Mouse (Mus musculus) intestine, embryonic 16.5 days (tissue): ENCODE data around the gene Acvr2a. TPM values are rescaled to one million over a fixed set of nuclear protein-coding genes. Genes with fewer than 3 reads are reported as not detected.
"Not testable (repeated sequence)": the region's sequence is repeated elsewhere in the genome, so short reads cannot be mapped to it uniquely, and the experiment has no call there.

Source experiments
- ATAC-seq: fragments of 200-750 bp; cut with Nextera tagmentation; 2 replicates; pipeline ENCODE4 v1.8.0; 2017; ENCODE audit warnings: moderate TSS enrichment, moderate library complexity
- H3K27ac ChIP-seq: fragments of 300-500 bp; sonication (generic); 2 replicates; pipeline ENCODE4 v1.5.1; 2014; ENCODE audit warnings: mild to moderate bottlenecking, low read length
- H3K27me3 ChIP-seq: fragments of 300-500 bp; sonication (generic); replicated peaks from 2 replicates; pipeline ENCODE4 v1.6.1; 2014; ENCODE audit warnings: low read length, control low read depth, mixed read lengths; ENCODE audit not compliant: control insufficient read depth, insufficient read depth
- H3K36me3 ChIP-seq: fragments of 300-500 bp; sonication (generic); 2 replicates; pipeline ENCODE4 v1.6.1; 2014; ENCODE audit warnings: low read length, control low read depth; ENCODE audit not compliant: control insufficient read depth, insufficient read depth
- H3K4me1 ChIP-seq: fragments of 300-500 bp; sonication (generic); 2 replicates; pipeline ENCODE4 v1.6.1; 2014; ENCODE audit warnings: low read length, control low read depth, mixed read lengths; ENCODE audit not compliant: control insufficient read depth, insufficient read depth
- H3K4me2 ChIP-seq: fragments of 300-500 bp; sonication (generic); 2 replicates; pipeline ENCODE4 v1.6.1; 2014; ENCODE audit warnings: low read depth, low read length, control low read depth
- H3K4me3 ChIP-seq: fragments of 300-500 bp; sonication (generic); 2 replicates; pipeline ENCODE4 v1.5.1; 2014; ENCODE audit warnings: mild to moderate bottlenecking, low read length
- H3K9ac ChIP-seq: fragments of 300-500 bp; sonication (generic); 2 replicates; pipeline ENCODE4 v1.6.1; 2014; ENCODE audit warnings: low read depth, low read length
- H3K9me3 ChIP-seq: fragments of 300-500 bp; sonication (generic); 2 replicates; pipeline ENCODE4 v1.6.1; 2016; ENCODE audit warnings: low read length, control low read depth; ENCODE audit not compliant: control insufficient read depth
- WGBS: fragments of 180-500 bp; shearing (Covaris S2); extraction: QIAGEN DNeasy Blood & Tissue Kit; methylation state at CpG from one replicate; pipeline ENCODE4 v1.1.7; 2014; 5-methylcytosine and 5-hydroxymethylcytosine counted together
- polyA plus RNA-seq: library from polyadenylated mRNA; unstranded; fragments of >200 nt; fragmentation: Nextera tagmentation; extraction: Ambion mirVana; gene quantifications from 2 replicates; pipeline ENCODE4 v1.2.1, GENCODE M21; 2015

Gene Acvr2a
- polyA plus RNA-seq, 1 experiment from 2014 or later: 10.9 TPM

GRCm38 (mm10) chr2:48846689-48847398, 32.9 kb downstream of the Acvr2a start:
- no peaks in the 10 kb centered on the region; the same call in 1 of the 2 replicates for H3K4me1 ChIP-seq
- no peak for ATAC-seq
- no peaks in the 10 kb centered on the region for H3K27me3 ChIP-seq
- no peak overlapping the region for H3K27ac ChIP-seq
- no peaks in the 10 kb centered on the region for H3K9me3 ChIP-seq
- H3K9ac ChIP-seq: no peak overlapping the region
- no peak overlapping the region for H3K4me3 ChIP-seq
- H3K36me3 ChIP-seq: no peaks in the 10 kb centered on the region
- 49% methylated on average over 2 of the region's 2 CpGs for WGBS
- no peak overlapping the region for H3K4me2 ChIP-seq

GRCm38 (mm10) chr2:48865596-48865995, 51.7 kb downstream of the Acvr2a start:
- H3K4me1 ChIP-seq, H3K27me3 ChIP-seq, H3K4me2 ChIP-seq, H3K27ac ChIP-seq, H3K9me3 ChIP-seq, ATAC-seq, H3K36me3 ChIP-seq, H3K9ac ChIP-seq, H3K4me3 ChIP-seq: not testable (repeated sequence)
- WGBS: 94% methylated on average over 6 of the region's 6 CpGs

- H3K4me2 ChIP-seq: no peak overlapping the region
- no peaks in the 10 kb centered on the region for H3K36me3 ChIP-seq
- H3K9ac ChIP-seq: no peak overlapping the region
- H3K4me1 ChIP-seq: no peaks in the 10 kb centered on the region
- no peaks in the 10 kb centered on the region for H3K9me3 ChIP-seq
- no peak for ATAC-seq
- WGBS: 77% methylated on average over 5 of the region's 5 CpGs
- H3K4me3 ChIP-seq: no peak overlapping the region
- H3K27me3 ChIP-seq: no peaks in the 10 kb centered on the region
- H3K27ac ChIP-seq: no peak overlapping the region
Measured at GRCm38 (mm10) chr2:48868199-48868913, 54.4 kb downstream of the Acvr2a start.

- no peak overlapping the region for H3K9ac ChIP-seq
- no peak overlapping the region for H3K4me2 ChIP-seq
- no peak overlapping the region for H3K27ac ChIP-seq
- peak; percentile 71 for ATAC-seq
- no peak overlapping the region for H3K4me3 ChIP-seq
- no peaks in the 10 kb centered on the region for H3K36me3 ChIP-seq
- H3K9me3 ChIP-seq: no peaks in the 10 kb centered on the region
- no peaks in the 10 kb centered on the region for H3K27me3 ChIP-seq
- no peaks in the 10 kb centered on the region for H3K4me1 ChIP-seq
Measured at GRCm38 (mm10) chr2:48885945-48886344, 72.0 kb downstream of the Acvr2a start.

GRCm38 (mm10) chr2:48895186-48895585, 81.3 kb downstream of the Acvr2a start:
- Histone ChIP-seq H3K36me3 (no peaks in the 10 kb centered on the region), H3K4me2 (no peak overlapping the region), H3K4me1 (no peaks in the 10 kb centered on the region), H3K4me3 (no peak overlapping the region), H3K9ac (no peak overlapping the region), H3K27ac (no peak overlapping the region), H3K9me3 (no peaks in the 10 kb centered on the region), H3K27me3 (no peaks in the 10 kb centered on the region)
- 93% methylated on average over 3 of the region's 3 CpGs for WGBS
- ATAC-seq: no peak

GRCm38 (mm10) chr2:48908866-48909265, 95.0 kb downstream of the Acvr2a start:
- Histone ChIP-seq H3K27ac (no peak overlapping the region), H3K9ac (no peak overlapping the region), H3K4me3 (no peak overlapping the region), H3K27me3 (no peaks in the 10 kb centered on the region), H3K4me1 (no peaks in the 10 kb centered on the region), H3K4me2 (no peak overlapping the region), H3K9me3 (no peaks in the 10 kb centered on the region), H3K36me3 (no peaks in the 10 kb centered on the region)
- no peak for ATAC-seq
- WGBS: 47% methylated on average over 2 of the region's 2 CpGs

GRCm38 (mm10) chr2:48914185-48914584, 100.3 kb downstream of the Acvr2a start:
- no peaks in the 10 kb centered on the region for H3K27me3 ChIP-seq
- no peak overlapping the region for H3K4me2 ChIP-seq
- no peaks in the 10 kb centered on the region for H3K4me1 ChIP-seq
- no peak overlapping the region for H3K27ac ChIP-seq
- no peak for ATAC-seq
- H3K36me3 ChIP-seq: no peaks in the 10 kb centered on the region
- H3K9ac ChIP-seq: no peak overlapping the region
- 88% methylated on average over 1 of the region's 1 CpGs for WGBS
- no peaks in the 10 kb centered on the region for H3K9me3 ChIP-seq
- H3K4me3 ChIP-seq: no peak overlapping the region

GRCm38 (mm10) chr2:48915832-48916231, 101.9 kb downstream of the Acvr2a start:
- Histone ChIP-seq H3K4me2 (no peak overlapping the region), H3K36me3 (no peaks in the 10 kb centered on the region), H3K27ac (no peak overlapping the region), H3K4me1 (no peaks in the 10 kb centered on the region), H3K4me3 (no peak overlapping the region), H3K9ac (no peak overlapping the region), H3K9me3 (no peaks in the 10 kb centered on the region), H3K27me3 (no peaks in the 10 kb centered on the region)
- ATAC-seq: no peak

- no peaks in the 10 kb centered on the region for H3K27me3 ChIP-seq
- 88% methylated on average over 2 of the region's 2 CpGs for WGBS
- H3K9ac ChIP-seq: no peak overlapping the region
- no peak overlapping the region for H3K4me3 ChIP-seq
- H3K4me2 ChIP-seq: no peak overlapping the region
- no peak overlapping the region for H3K27ac ChIP-seq
- 0 out of 2 replicates have a peak, but pooled peaks cover 2% of the 10 kb centered on the region for H3K36me3 ChIP-seq
- no peaks in the 10 kb centered on the region for H3K4me1 ChIP-seq
- H3K9me3 ChIP-seq: no peaks in the 10 kb centered on the region
- ATAC-seq: no peak
Measured at GRCm38 (mm10) chr2:48935058-48935457, 121.1 kb downstream of the Acvr2a start.
